Mouse (Mus musculus) frontal cortex, adult (tissue): ENCODE measurements around the gene P2ry14.
"Not testable (repeated sequence)": the region's sequence is repeated elsewhere in the genome, so short reads cannot be mapped to it uniquely, and the experiment has no call there.

Experiments
- ATAC-seq: cut with Nextera tagmentation; 2 replicates; pipeline ENCODE4 v1.9.2; 2017; ENCODE audit warnings: mild to moderate bottlenecking, moderate library complexity, mixed read lengths; ENCODE audit not compliant: low TSS enrichment

Gene P2ry14

GRCm38 (mm10) chr3:59141507-59142305 is 11.7 kb downstream of the P2ry14 start:
- ATAC-seq, result no peak

- peak; percentile 85 for ATAC-seq
Measured at GRCm38 (mm10) chr3:59140941-59141340, 12.5 kb downstream of the P2ry14 start.

- no peak for ATAC-seq
Measured at GRCm38 (mm10) chr3:59140115-59140514, 13.3 kb downstream of the P2ry14 start.

GRCm38 (mm10) chr3:59139651-59140051 is 13.8 kb downstream of the P2ry14 start:
- no peak for ATAC-seq

- ATAC-seq, result no peak
Measured at GRCm38 (mm10) chr3:59138946-59139468, 14.4 kb downstream of the P2ry14 start.

- peak; percentile 64 for ATAC-seq
Measured at GRCm38 (mm10) chr3:59135911-59136653, 17.3 kb downstream of the P2ry14 start.

GRCm38 (mm10) chr3:59133189-59133588 is 20.2 kb downstream of the P2ry14 start:
- ATAC-seq, result no peak

DNA sequence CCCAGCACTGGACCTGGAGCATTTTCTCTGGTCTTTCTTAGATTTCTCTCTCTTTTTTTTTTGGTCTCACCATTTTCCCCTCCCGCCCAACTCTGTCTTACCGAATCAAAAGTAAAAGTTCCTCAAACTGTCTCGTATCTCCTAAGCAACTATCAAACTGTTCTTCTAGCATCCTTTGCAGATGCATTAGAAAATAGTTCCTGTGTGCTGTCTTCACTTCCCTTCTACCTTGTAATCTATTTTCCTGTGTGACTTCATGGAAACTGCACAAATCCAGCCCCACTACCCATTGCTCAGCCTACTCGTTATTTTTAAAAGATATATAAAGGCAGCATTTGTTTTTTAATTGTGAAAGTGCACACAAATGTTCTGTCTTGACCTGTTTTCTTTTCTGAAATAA is 21.5 kb downstream of the P2ry14 start:
- no peak for ATAC-seq

GRCm38 (mm10) chr3:59131081-59131480 is 22.3 kb downstream of the P2ry14 start:
- ATAC-seq, result peak; percentile 43; the same call in 1 of the 2 replicates

GRCm38 (mm10) chr3:59130431-59130830 is 23.0 kb downstream of the P2ry14 start:
- no peak for ATAC-seq

GRCm38 (mm10) chr3:59129547-59129946 is 23.9 kb downstream of the P2ry14 start:
- no peak for ATAC-seq

DNA sequence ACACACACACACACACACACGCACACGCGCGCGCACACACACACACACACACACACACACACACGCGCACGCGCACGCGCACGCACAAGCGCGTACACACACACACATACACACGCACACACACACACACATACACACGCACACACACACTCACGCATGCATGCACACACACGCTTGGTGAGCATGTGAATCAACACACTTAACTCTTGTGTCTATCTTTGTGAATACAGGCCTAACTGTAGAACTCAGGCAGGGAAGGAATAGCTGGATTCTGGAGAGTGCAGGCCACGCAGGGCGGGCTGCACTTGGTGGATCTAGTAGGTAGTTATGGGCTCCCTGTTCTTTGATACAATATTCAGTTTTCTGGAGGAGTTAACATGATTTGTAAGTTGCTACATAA is 24.7 kb downstream of the P2ry14 start:
- ATAC-seq, result no peak

DNA sequence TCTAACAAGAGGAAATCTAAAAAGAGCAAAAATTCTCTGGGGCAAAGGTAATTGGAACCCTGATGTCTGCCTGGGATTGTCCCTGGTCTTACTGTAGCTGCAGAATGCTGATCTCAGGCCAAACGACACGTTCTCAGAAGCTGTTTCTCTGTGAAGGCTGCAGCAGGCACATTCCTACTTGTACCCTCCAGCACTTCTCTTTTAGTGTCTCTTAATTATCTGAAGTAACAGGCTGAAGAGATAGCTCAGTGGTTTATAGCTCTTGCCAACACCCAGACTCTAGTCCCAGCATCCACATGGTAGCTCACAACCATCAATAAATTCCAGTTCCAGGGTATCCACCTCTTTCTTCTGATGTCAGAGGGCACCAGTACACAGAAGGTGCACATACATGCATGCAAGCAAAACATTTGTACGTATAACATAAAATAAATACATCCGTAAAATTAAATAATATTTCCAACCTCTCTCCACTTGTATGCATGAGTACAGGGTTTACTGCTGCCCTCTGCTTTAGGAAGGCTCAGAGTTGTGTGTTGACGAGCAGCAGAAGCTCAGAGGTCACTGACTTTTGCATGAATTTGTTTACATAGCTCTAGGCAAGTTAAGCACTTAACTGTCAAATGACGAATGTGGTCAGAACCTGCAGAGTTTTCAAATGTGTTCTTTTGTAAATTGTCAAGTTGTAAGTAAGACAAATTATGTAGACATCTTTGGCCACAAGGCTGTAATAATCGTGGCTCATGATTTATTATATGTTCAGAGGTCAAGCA is 27.4 kb downstream of the P2ry14 start:
- no peak for ATAC-seq

- ATAC-seq, result no peak
Measured at GRCm38 (mm10) chr3:59125022-59125421, 28.4 kb downstream of the P2ry14 start.

- ATAC-seq, result no peak
Measured at GRCm38 (mm10) chr3:59121780-59122449, 31.5 kb downstream of the P2ry14 start.

- ATAC-seq, result peak; percentile 50
Measured at GRCm38 (mm10) chr3:59121067-59121730, 32.2 kb downstream of the P2ry14 start.

DNA sequence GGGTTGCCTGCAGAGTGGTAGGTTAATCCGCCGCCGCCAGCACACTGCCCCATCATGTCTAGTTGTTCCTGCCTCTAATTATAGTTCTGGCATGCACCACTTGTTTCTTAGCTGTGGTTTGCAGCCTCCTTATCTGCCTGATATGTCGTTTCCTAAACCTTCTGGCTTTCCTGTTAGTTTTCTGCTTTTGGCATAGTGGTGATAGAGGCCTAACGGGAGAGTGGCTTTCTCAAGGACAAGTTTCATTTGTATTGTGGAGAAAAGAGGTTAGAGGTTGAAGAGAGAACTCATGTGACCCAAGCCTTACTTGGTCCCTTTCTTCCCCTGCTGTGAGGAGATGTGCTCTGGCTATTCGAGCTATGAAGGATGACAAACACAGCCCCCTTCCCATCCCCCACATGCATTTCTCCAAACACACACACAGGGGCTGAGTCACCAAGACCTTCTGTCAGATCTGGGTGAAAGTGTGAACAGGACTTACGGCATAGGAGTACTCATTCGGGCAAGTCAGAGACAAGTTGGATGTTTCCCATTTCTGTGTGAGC is 39.4 kb downstream of the P2ry14 start:
- peak; percentile 78 for ATAC-seq

GRCm38 (mm10) chr3:59113291-59113690 is 40.1 kb downstream of the P2ry14 start:
- not testable (repeated sequence) for ATAC-seq

GRCm38 (mm10) chr3:59111944-59112343 is 41.5 kb downstream of the P2ry14 start:
- no peak for ATAC-seq

DNA sequence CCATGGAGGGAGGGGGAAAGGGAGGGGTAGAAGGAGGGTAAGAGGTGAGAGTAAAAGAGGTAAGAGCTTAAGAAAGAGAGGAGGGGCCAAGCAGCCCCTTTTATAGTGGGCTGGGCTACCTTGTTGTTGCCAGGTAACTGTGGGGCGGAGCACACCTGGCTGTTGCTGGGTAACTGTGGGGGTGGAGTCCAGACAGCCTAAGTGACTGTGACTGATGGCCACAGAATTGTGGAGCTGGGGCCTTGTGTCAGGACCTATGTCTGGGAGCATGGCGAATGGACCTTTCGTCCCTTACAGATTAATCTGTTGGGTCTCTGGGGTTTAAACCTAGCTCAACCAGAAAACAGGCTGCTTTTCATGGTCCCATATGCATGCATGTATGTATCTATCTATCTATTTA is 43.6 kb downstream of the P2ry14 start:
- ATAC-seq, result not testable (repeated sequence)

GRCm38 (mm10) chr3:59107439-59107838 is 46.0 kb downstream of the P2ry14 start:
- ATAC-seq, result no peak
